Mouse (Mus musculus): ENCODE data around the gene Mylk4. TPM values are rescaled to one million over a fixed set of nuclear protein-coding genes. Genes with fewer than 3 reads are reported as not detected.

The Mylk4 gene
- polyA plus RNA-seq, 1 experiment from 2014 or later = 3.0 TPM

- Histone ChIP-seq H3K4me2 (ENCODE audit: low read depth, low read length) (no peak overlapping the region), H3K9me3 (replicated peaks; ENCODE audit: control insufficient read depth, low read length) (no peaks in the 10 kb centered on the region), H3K27ac (ENCODE audit: low read length) (no peak overlapping the region), H3K9ac (ENCODE audit: low read length) (no peak overlapping the region), H3K4me1 (ENCODE audit: control insufficient read depth, insufficient read depth, low read length) (no peaks in the 10 kb centered on the region), H3K36me3 (ENCODE audit: control insufficient read depth, insufficient read depth, low read length) (peaks cover 12% of the 10 kb centered on the region; the same call in 1 of the 2 replicates), H3K27me3 (ENCODE audit: control insufficient read depth, insufficient read depth, low read length) (no peaks in the 10 kb centered on the region), H3K4me3 (replicated peaks; ENCODE audit: low read length) (no peak overlapping the region)
- 71% methylated on average over 6 of the region's 6 CpGs for WGBS
- 0 out of 2 replicates have a peak, but pooled peaks have one; percentile 13 for ATAC-seq (ENCODE audit: insufficient read depth, low FRiP score)
These were observed 40.9 kb upstream of the Mylk4 start for GRCm38 (mm10) chr13:32824377-32825330.

- Histone ChIP-seq H3K27ac (ENCODE audit: low read length) (no peak overlapping the region), H3K36me3 (ENCODE audit: control insufficient read depth, insufficient read depth, low read length) (peaks cover 14% of the 10 kb centered on the region; the same call in 1 of the 2 replicates), H3K4me1 (ENCODE audit: control insufficient read depth, insufficient read depth, low read length) (no peaks in the 10 kb centered on the region), H3K9ac (ENCODE audit: low read length) (no peak overlapping the region), H3K27me3 (ENCODE audit: control insufficient read depth, insufficient read depth, low read length) (no peaks in the 10 kb centered on the region), H3K9me3 (replicated peaks; ENCODE audit: control insufficient read depth, low read length) (no peaks in the 10 kb centered on the region), H3K4me2 (ENCODE audit: low read depth, low read length) (no peak overlapping the region), H3K4me3 (replicated peaks; ENCODE audit: low read length) (no peak overlapping the region)
- no peak for ATAC-seq (ENCODE audit: insufficient read depth, low FRiP score)
- 81% methylated on average over 6 of the region's 6 CpGs for WGBS
These were observed 39.4 kb upstream of the Mylk4 start for GRCm38 (mm10) chr13:32823126-32823525.

- H3K4me1 ChIP-seq (ENCODE audit: control insufficient read depth, insufficient read depth, low read length) = no peaks in the 10 kb centered on the region
- H3K9me3 ChIP-seq (replicated peaks; ENCODE audit: control insufficient read depth, low read length) = no peaks in the 10 kb centered on the region
- H3K27me3 ChIP-seq (ENCODE audit: control insufficient read depth, insufficient read depth, low read length) = no peaks in the 10 kb centered on the region
- no peak for ATAC-seq (ENCODE audit: insufficient read depth, low FRiP score)
- H3K4me3 ChIP-seq (replicated peaks; ENCODE audit: low read length) = no peak overlapping the region
- H3K9ac ChIP-seq (ENCODE audit: low read length) = no peak overlapping the region
- peaks cover 24% of the 10 kb centered on the region; the same call in 1 of the 2 replicates for H3K36me3 ChIP-seq (ENCODE audit: control insufficient read depth, insufficient read depth, low read length)
- no peak overlapping the region for H3K27ac ChIP-seq (ENCODE audit: low read length)
- no peak overlapping the region for H3K4me2 ChIP-seq (ENCODE audit: low read depth, low read length)
- 93% methylated on average over 4 of the region's 4 CpGs for WGBS
These were observed 37.9 kb upstream of the Mylk4 start for GRCm38 (mm10) chr13:32821671-32822070.

- no peak overlapping the region for H3K9ac ChIP-seq (ENCODE audit: low read length)
- no peaks in the 10 kb centered on the region for H3K4me1 ChIP-seq (ENCODE audit: control insufficient read depth, insufficient read depth, low read length)
- no peak overlapping the region for H3K4me2 ChIP-seq (ENCODE audit: low read depth, low read length)
- 93% methylated on average over 5 of the region's 5 CpGs for WGBS
- H3K36me3 ChIP-seq (ENCODE audit: control insufficient read depth, insufficient read depth, low read length) = peaks cover 24% of the 10 kb centered on the region; the same call in 1 of the 2 replicates
- H3K4me3 ChIP-seq (replicated peaks; ENCODE audit: low read length) = no peak overlapping the region
- H3K9me3 ChIP-seq (replicated peaks; ENCODE audit: control insufficient read depth, low read length) = no peaks in the 10 kb centered on the region
- H3K27ac ChIP-seq (ENCODE audit: low read length) = no peak overlapping the region
- H3K27me3 ChIP-seq (ENCODE audit: control insufficient read depth, insufficient read depth, low read length) = no peaks in the 10 kb centered on the region
- no peak for ATAC-seq (ENCODE audit: insufficient read depth, low FRiP score)
These were observed 36.2 kb upstream of the Mylk4 start for GRCm38 (mm10) chr13:32819926-32820325.

GRCm38 (mm10) chr13:32819241-32819640 lies 35.5 kb upstream of the Mylk4 start:
- H3K4me2 ChIP-seq (ENCODE audit: low read depth, low read length) = no peak overlapping the region
- no peaks in the 10 kb centered on the region for H3K27me3 ChIP-seq (ENCODE audit: control insufficient read depth, insufficient read depth, low read length)
- H3K9ac ChIP-seq (ENCODE audit: low read length) = no peak overlapping the region
- H3K36me3 ChIP-seq (ENCODE audit: control insufficient read depth, insufficient read depth, low read length) = peaks cover 26% of the 10 kb centered on the region; the same call in 1 of the 2 replicates
- 91% methylated on average over 3 of the region's 3 CpGs for WGBS
- ATAC-seq (ENCODE audit: insufficient read depth, low FRiP score) = no peak
- H3K4me3 ChIP-seq (replicated peaks; ENCODE audit: low read length) = no peak overlapping the region
- H3K9me3 ChIP-seq (replicated peaks; ENCODE audit: control insufficient read depth, low read length) = no peaks in the 10 kb centered on the region
- H3K27ac ChIP-seq (ENCODE audit: low read length) = no peak overlapping the region
- H3K4me1 ChIP-seq (ENCODE audit: control insufficient read depth, insufficient read depth, low read length) = no peaks in the 10 kb centered on the region

GRCm38 (mm10) chr13:32807624-32808023 lies 23.9 kb upstream of the Mylk4 start:
- no peak overlapping the region for H3K9ac ChIP-seq (ENCODE audit: low read length)
- no peak overlapping the region for H3K27ac ChIP-seq (ENCODE audit: low read length)
- no peak overlapping the region for H3K4me3 ChIP-seq (replicated peaks; ENCODE audit: low read length)
- no peak for ATAC-seq (ENCODE audit: insufficient read depth, low FRiP score)
- H3K4me1 ChIP-seq (ENCODE audit: control insufficient read depth, insufficient read depth, low read length) = peaks cover 16% of the 10 kb centered on the region
- 88% methylated on average over 3 of the region's 3 CpGs for WGBS
- no peaks in the 10 kb centered on the region for H3K27me3 ChIP-seq (ENCODE audit: control insufficient read depth, insufficient read depth, low read length)
- H3K4me2 ChIP-seq (ENCODE audit: low read depth, low read length) = no peak overlapping the region
- no peaks in the 10 kb centered on the region for H3K9me3 ChIP-seq (replicated peaks; ENCODE audit: control insufficient read depth, low read length)
- H3K36me3 ChIP-seq (ENCODE audit: control insufficient read depth, insufficient read depth, low read length) = peaks cover 12% of the 10 kb centered on the region

GRCm38 (mm10) chr13:32806820-32807219 lies 23.1 kb upstream of the Mylk4 start:
- H3K4me2 ChIP-seq (ENCODE audit: low read depth, low read length) = no peak overlapping the region
- H3K9ac ChIP-seq (ENCODE audit: low read length) = no peak overlapping the region
- H3K9me3 ChIP-seq (replicated peaks; ENCODE audit: control insufficient read depth, low read length) = no peaks in the 10 kb centered on the region
- no peak for ATAC-seq (ENCODE audit: insufficient read depth, low FRiP score)
- no peak overlapping the region for H3K4me3 ChIP-seq (replicated peaks; ENCODE audit: low read length)
- WGBS = 80% methylated on average over 7 of the region's 7 CpGs
- peaks cover 12% of the 10 kb centered on the region for H3K36me3 ChIP-seq (ENCODE audit: control insufficient read depth, insufficient read depth, low read length)
- peaks cover 16% of the 10 kb centered on the region for H3K4me1 ChIP-seq (ENCODE audit: control insufficient read depth, insufficient read depth, low read length)
- no peaks in the 10 kb centered on the region for H3K27me3 ChIP-seq (ENCODE audit: control insufficient read depth, insufficient read depth, low read length)
- H3K27ac ChIP-seq (ENCODE audit: low read length) = no peak overlapping the region

- peak overlapping the region; percentile 87 for H3K4me2 ChIP-seq (ENCODE audit: low read depth, low read length)
- H3K9ac ChIP-seq (ENCODE audit: low read length) = peak overlapping the region; percentile 46; the same call in 1 of the 2 replicates
- 73% methylated on average over 4 of the region's 4 CpGs for WGBS
- H3K9me3 ChIP-seq (replicated peaks; ENCODE audit: control insufficient read depth, low read length) = no peaks in the 10 kb centered on the region
- H3K4me1 ChIP-seq (ENCODE audit: control insufficient read depth, insufficient read depth, low read length) = peaks cover 16% of the 10 kb centered on the region
- H3K27me3 ChIP-seq (ENCODE audit: control insufficient read depth, insufficient read depth, low read length) = no peaks in the 10 kb centered on the region
- peak overlapping the region; percentile 93 for H3K4me3 ChIP-seq (replicated peaks; ENCODE audit: low read length)
- ATAC-seq (ENCODE audit: insufficient read depth, low FRiP score) = no peak
- no peak overlapping the region for H3K27ac ChIP-seq (ENCODE audit: low read length)
- H3K36me3 ChIP-seq (ENCODE audit: control insufficient read depth, insufficient read depth, low read length) = peaks cover 12% of the 10 kb centered on the region
These were observed 20.1 kb upstream of the Mylk4 start for GRCm38 (mm10) chr13:32803701-32804345.

Measured in stomach, embryonic 16.5 days (tissue).